Mouse (Mus musculus) forebrain, embryonic 15.5 days (tissue): Measurements from ENCODE around the gene Dlx5. TPM values are rescaled to one million over a fixed set of nuclear protein-coding genes. Genes with fewer than 3 reads are reported as not detected.
A peak's percentile ranks its signal among the peaks of the same experiment; 100 is the strongest.

Experiments
- ATAC-seq: fragments of 200-750 bp; cut with Nextera tagmentation; replicated peaks from 2 replicates; pipeline ENCODE4 v1.8.0; 2017; ENCODE audit warnings: mild to moderate bottlenecking, moderate TSS enrichment, moderate library complexity
- H3K27ac ChIP-seq: fragments of 300-500 bp; sonication (generic); replicated peaks from 2 replicates; pipeline ENCODE4 v1.5.1; 2015; ENCODE audit warnings: mild to moderate bottlenecking, inconsistent platforms
- H3K27me3 ChIP-seq: fragments of 300-500 bp; sonication (generic); 2 replicates; pipeline ENCODE4 v1.6.1; 2015; ENCODE audit warnings: inconsistent platforms
- H3K36me3 ChIP-seq: fragments of 300-500 bp; sonication (generic); 2 replicates; pipeline ENCODE4 v1.6.1; 2015; ENCODE audit warnings: mild to moderate bottlenecking, inconsistent platforms
- H3K4me1 ChIP-seq: fragments of 300-500 bp; sonication (generic); 2 replicates; pipeline ENCODE4 v1.6.1; 2015; ENCODE audit warnings: inconsistent platforms
- H3K4me2 ChIP-seq: fragments of 300-500 bp; sonication (generic); replicated peaks from 2 replicates; pipeline ENCODE4 v1.6.1; 2015; ENCODE audit warnings: mild to moderate bottlenecking, inconsistent platforms
- H3K4me3 ChIP-seq: fragments of 300-500 bp; sonication (generic); 2 replicates; pipeline ENCODE4 v1.5.1; 2015; ENCODE audit warnings: mild to moderate bottlenecking, inconsistent platforms
- H3K9ac ChIP-seq: fragments of 300-500 bp; sonication (generic); replicated peaks from 2 replicates; pipeline ENCODE4 v1.6.1; 2015; ENCODE audit warnings: mild to moderate bottlenecking, inconsistent platforms
- H3K9me3 ChIP-seq: fragments of 300-500 bp; sonication (generic); 2 replicates; pipeline ENCODE4 v1.6.1; 2016; ENCODE audit warnings: inconsistent platforms
- WGBS: fragments of 180-500 bp; shearing (Covaris S2); methylation state at CpG from one replicate; pipeline ENCODE4 v1.1.7; 2015; ENCODE audit warnings: mixed read lengths; 5-methylcytosine and 5-hydroxymethylcytosine counted together
- polyA plus RNA-seq: library from polyadenylated mRNA; unstranded; fragments of >200 nt; fragmentation: Nextera tagmentation; extraction: Ambion mirVana; gene quantifications from 2 replicates; pipeline ENCODE4 v1.2.1, GENCODE M21; 2015

Dlx5 gene
- polyA plus RNA-seq, 1 experiment from 2014 or later: 81.5 TPM

GRCm38 (mm10) chr6:6855746-6856185 lies 26.1 kb downstream of the Dlx5 start:
- Histone ChIP-seq H3K9ac (peak overlapping the region; percentile 49), H3K36me3 (no peaks in the 10 kb centered on the region), H3K27me3 (peaks cover 71% of the 10 kb centered on the region), H3K27ac (peak overlapping the region; percentile 76), H3K4me2 (peak overlapping the region; percentile 45), H3K9me3 (no peaks in the 10 kb centered on the region), H3K4me1 (peaks cover 42% of the 10 kb centered on the region), H3K4me3 (peak overlapping the region; percentile 33)
- WGBS: 0% methylated on average over 10 of the region's 10 CpGs
- no peak for ATAC-seq

GRCm38 (mm10) chr6:6854902-6855745 lies 26.8 kb downstream of the Dlx5 start:
- peak overlapping the region; percentile 33 for H3K4me3 ChIP-seq
- ATAC-seq: 0 out of 2 replicates have a peak, but pooled peaks have one; percentile 18
- WGBS: 1% methylated on average over 25 of the region's 25 CpGs

GRCm38 (mm10) chr6:6854176-6854575 lies 27.7 kb downstream of the Dlx5 start:
- no peaks in the 10 kb centered on the region for H3K36me3 ChIP-seq

More at GRCm38 (mm10) chr6:6854902-6855745, 26.8 kb downstream of the Dlx5 start:
- Histone ChIP-seq H3K36me3 (no peaks in the 10 kb centered on the region), H3K27me3 (peaks cover 74% of the 10 kb centered on the region), H3K4me1 (peaks cover 42% of the 10 kb centered on the region), H3K9me3 (no peaks in the 10 kb centered on the region), H3K9ac (peak overlapping the region; percentile 49), H3K27ac (peak overlapping the region; percentile 76), H3K4me2 (peak overlapping the region; percentile 45)

DNA sequence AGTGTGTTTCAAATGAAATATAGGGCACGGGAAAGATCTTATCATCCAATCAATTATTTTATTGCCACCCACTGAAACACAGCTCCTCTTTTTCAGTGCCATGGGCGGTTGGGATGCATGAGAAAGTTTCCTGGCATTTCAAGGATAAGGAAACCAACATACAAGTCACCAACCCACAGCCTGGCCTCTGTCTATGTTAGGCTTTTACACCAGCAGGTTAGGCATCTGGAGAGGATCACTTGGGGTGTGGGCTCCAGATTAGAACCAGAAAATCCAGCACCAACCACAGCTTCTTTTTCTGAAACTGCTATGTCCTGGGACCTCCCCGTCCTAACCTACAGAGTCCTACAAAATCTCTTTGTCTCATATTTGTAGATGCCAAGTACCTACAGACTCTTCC lies 28.9 kb downstream of the Dlx5 start:
- WGBS: 33% methylated on average over 3 of the region's 3 CpGs
- Histone ChIP-seq H3K27ac (peak overlapping the region; percentile 84), H3K36me3 (no peaks in the 10 kb centered on the region)

More at GRCm38 (mm10) chr6:6854176-6854575, 27.7 kb downstream of the Dlx5 start:
- Histone ChIP-seq H3K4me1 (peaks cover 37% of the 10 kb centered on the region), H3K27ac (peak overlapping the region; percentile 76), H3K9me3 (no peaks in the 10 kb centered on the region), H3K4me2 (peak overlapping the region; percentile 45), H3K27me3 (peaks cover 70% of the 10 kb centered on the region), H3K9ac (peak overlapping the region; percentile 49), H3K4me3 (peak overlapping the region; percentile 33)
- ATAC-seq: no peak
- WGBS: 2% methylated on average over 9 of the region's 9 CpGs

DNA sequence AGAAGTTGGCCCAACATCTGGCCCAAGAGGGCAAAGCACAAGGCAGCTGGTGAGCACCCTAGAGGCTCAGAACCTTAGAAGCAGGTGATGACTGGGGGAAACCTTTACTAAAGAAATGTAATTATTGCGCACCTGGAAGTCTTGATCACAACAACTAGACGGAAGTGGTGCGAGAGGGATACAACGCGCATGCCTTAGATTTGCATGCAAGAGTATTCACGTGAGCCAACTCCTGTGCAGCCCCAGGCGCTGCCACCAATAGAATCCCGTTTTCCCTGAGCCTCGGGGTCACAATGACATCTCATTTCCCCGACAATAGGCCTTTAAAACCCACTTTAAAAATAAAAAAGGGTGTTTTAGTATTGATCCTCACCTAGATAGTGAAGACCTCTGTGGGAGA lies 30.7 kb downstream of the Dlx5 start:
- H3K4me1 ChIP-seq: peaks cover 52% of the 10 kb centered on the region
- no peaks in the 10 kb centered on the region for H3K36me3 ChIP-seq
- WGBS: 2% methylated on average over 10 of the region's 10 CpGs
- peak overlapping the region; percentile 84 for H3K27ac ChIP-seq
- H3K4me3 ChIP-seq: peak overlapping the region; percentile 26; the same call in 1 of the 2 replicates
- H3K9me3 ChIP-seq: no peaks in the 10 kb centered on the region
- peak overlapping the region; percentile 31 for H3K4me2 ChIP-seq
- ATAC-seq: 0 out of 2 replicates have a peak, but pooled peaks have one; percentile 21
- no peak overlapping the region for H3K9ac ChIP-seq
- H3K27me3 ChIP-seq: peaks cover 73% of the 10 kb centered on the region

More for the DNA sequence above, 28.9 kb downstream of the Dlx5 start:
- ATAC-seq: no peak
- H3K4me1 ChIP-seq: peaks cover 44% of the 10 kb centered on the region
- H3K9me3 ChIP-seq: no peaks in the 10 kb centered on the region
- H3K9ac ChIP-seq: 0 out of 2 replicates have a peak overlapping the region, but pooled peaks have one; percentile 0
- peak overlapping the region; percentile 23; the same call in 1 of the 2 replicates for H3K4me2 ChIP-seq
- no peak overlapping the region; the same call in 1 of the 2 replicates for H3K4me3 ChIP-seq
- peaks cover 75% of the 10 kb centered on the region for H3K27me3 ChIP-seq

DNA sequence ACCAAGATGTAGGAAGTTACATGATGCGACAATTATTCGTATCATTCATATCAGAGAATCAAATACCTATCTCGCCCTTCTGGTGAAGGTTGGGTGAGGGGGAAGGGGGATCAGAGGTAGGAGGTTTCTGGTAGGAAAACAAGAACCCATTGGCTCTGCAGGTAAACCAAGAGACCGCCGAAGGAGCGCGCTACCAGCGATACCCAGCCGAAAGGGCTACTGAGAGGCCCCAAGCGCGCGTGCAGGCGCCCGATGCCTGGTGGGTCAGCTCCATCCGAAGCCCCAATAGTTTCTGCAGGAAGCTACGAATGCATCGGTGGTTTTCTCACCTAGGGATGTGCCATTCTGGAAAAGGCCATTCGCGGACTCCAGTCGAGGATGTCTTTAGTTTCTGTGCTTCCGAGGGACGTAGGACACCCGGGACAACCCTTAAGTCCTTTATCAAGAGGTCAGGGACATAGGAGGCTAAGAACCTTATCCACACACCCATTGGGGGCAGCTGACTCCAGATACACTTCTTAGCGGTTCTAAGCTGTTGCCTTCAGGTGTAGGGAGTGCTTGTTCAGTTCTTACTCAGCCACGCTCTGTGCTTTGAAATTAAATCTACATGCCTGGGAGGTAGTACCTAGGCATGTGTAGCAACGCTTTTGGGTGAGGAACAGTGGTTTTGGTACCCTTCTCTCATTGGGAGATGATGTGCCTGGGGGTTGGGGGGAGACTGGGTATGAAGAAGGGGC lies 31.4 kb downstream of the Dlx5 start:
- WGBS: 1% methylated on average over 26 of the region's 26 CpGs
- peak overlapping the region; percentile 5; the same call in 1 of the 2 replicates for H3K9ac ChIP-seq
- H3K27ac ChIP-seq: peak overlapping the region; percentile 84
- H3K36me3 ChIP-seq: no peaks in the 10 kb centered on the region
- H3K4me1 ChIP-seq: peaks cover 49% of the 10 kb centered on the region
- 0 out of 2 replicates have a peak, but pooled peaks have one; percentile 12 for ATAC-seq
- H3K9me3 ChIP-seq: no peaks in the 10 kb centered on the region
- peaks cover 67% of the 10 kb centered on the region for H3K27me3 ChIP-seq
- H3K4me2 ChIP-seq: peak overlapping the region; percentile 31
- H3K4me3 ChIP-seq: peak overlapping the region; percentile 26

DNA sequence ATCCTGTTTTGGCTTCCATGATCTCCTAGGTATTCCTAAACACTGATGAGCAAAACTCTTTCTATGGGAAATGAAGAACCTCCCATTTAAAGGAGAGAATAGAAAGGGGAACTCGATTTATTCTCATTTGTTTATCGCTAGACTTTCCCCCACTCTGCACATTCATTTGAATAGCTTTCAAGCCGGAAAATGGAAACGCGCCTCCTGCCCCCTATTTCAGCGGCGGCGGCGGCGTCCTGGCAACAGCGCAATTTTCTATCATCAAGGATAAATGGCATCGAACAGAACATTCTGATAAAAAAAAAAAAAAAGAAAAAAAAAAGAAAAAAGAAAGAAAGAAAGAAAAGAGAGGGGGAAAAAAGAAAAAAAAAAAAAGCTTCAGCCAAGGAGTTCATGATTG lies 32.1 kb downstream of the Dlx5 start:
- Histone ChIP-seq H3K4me1 (peaks cover 45% of the 10 kb centered on the region), H3K4me3 (peak overlapping the region; percentile 26; the same call in 1 of the 2 replicates), H3K9me3 (no peaks in the 10 kb centered on the region), H3K27me3 (peaks cover 63% of the 10 kb centered on the region), H3K36me3 (no peaks in the 10 kb centered on the region), H3K9ac (no peak overlapping the region), H3K27ac (peak overlapping the region; percentile 84), H3K4me2 (peak overlapping the region; percentile 31)
- no peak for ATAC-seq
- 1% methylated on average over 12 of the region's 12 CpGs for WGBS

- Histone ChIP-seq H3K36me3 (no peaks in the 10 kb centered on the region), H3K4me1 (peaks cover 43% of the 10 kb centered on the region), H3K27me3 (peaks cover 58% of the 10 kb centered on the region), H3K9ac (no peak overlapping the region), H3K9me3 (no peaks in the 10 kb centered on the region), H3K4me3 (no peak overlapping the region), H3K27ac (no peak overlapping the region), H3K4me2 (no peak overlapping the region)
- 10% methylated on average over 4 of the region's 4 CpGs for WGBS
- no peak for ATAC-seq
Measured at GRCm38 (mm10) chr6:6848541-6848940, 33.3 kb downstream of the Dlx5 start.

GRCm38 (mm10) chr6:6833301-6833700 lies 48.6 kb downstream of the Dlx5 start:
- no peak overlapping the region for H3K4me2 ChIP-seq
- no peak for ATAC-seq
- no peaks in the 10 kb centered on the region for H3K9me3 ChIP-seq
- H3K27me3 ChIP-seq: no peaks in the 10 kb centered on the region
- H3K9ac ChIP-seq: no peak overlapping the region
- H3K36me3 ChIP-seq: no peaks in the 10 kb centered on the region
- H3K4me3 ChIP-seq: no peak overlapping the region
- peaks cover 1% of the 10 kb centered on the region; the same call in 1 of the 2 replicates for H3K4me1 ChIP-seq
- 82% methylated on average over 3 of the region's 3 CpGs for WGBS
- H3K27ac ChIP-seq: no peak overlapping the region

DNA sequence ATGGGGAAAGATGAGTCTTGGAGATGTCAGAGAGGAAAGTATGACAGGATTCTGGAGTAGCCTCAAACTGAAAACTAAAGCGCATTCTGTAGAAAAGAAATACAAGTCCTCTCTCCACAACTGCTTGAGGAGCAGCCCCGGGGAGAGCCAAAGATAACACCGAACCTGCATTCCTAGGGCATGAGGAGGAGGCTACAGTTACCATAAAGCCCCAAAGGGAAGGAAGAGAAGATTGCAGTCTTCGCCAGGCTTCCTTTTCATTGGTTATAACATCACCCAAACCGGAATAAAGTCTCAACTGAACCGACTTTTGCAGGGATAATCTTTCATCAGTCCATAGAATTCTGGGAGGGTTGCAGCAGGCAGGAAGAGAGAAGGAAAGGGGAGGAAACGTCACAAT lies 51.4 kb downstream of the Dlx5 start:
- ATAC-seq: no peak
- Histone ChIP-seq H3K9me3 (no peaks in the 10 kb centered on the region), H3K36me3 (no peaks in the 10 kb centered on the region), H3K9ac (no peak overlapping the region), H3K27ac (no peak overlapping the region), H3K4me1 (peaks cover 7% of the 10 kb centered on the region), H3K4me2 (no peak overlapping the region), H3K27me3 (no peaks in the 10 kb centered on the region), H3K4me3 (no peak overlapping the region)
- WGBS: 73% methylated on average over 7 of the region's 7 CpGs
